Mouse (Mus musculus) ES-E14 (cell line): ENCODE results near the gene Slc35b1. TPM values are rescaled to one million over a fixed set of nuclear protein-coding genes. Genes with fewer than 3 reads are reported as not detected.
A peak's percentile ranks its signal among the peaks of the same experiment; 100 is the strongest.

ENCODE experiments used
- DNase-seq: peaks from one replicate; pipeline ENCODE4 v3.0.0-alpha.2; 2013; ENCODE audit warnings: low read depth, low spot score
- H3K27ac ChIP-seq: 2 replicates; pipeline ENCODE4 v1.5.1; 2012; ENCODE audit warnings: low read depth, mild to moderate bottlenecking, low read length, moderate library complexity, mixed read lengths; ENCODE audit not compliant: poor library complexity, insufficient read depth, severe bottlenecking
- H3K36me3 ChIP-seq: 2 replicates; pipeline ENCODE4 v1.6.1; 2012; ENCODE audit warnings: mild to moderate bottlenecking, low read length, moderate library complexity, mixed read lengths; ENCODE audit not compliant: control insufficient read depth, poor library complexity, insufficient read depth, severe bottlenecking
- H3K4me1 ChIP-seq, 2 experiments: fragments of 150-350 bp in 1 of 2; sonication (generic) in 1 of 2; 2 replicates each; pipeline ENCODE4 v1.6.1; 2012; ENCODE audit warnings: low read length in 2 of 2, mild to moderate bottlenecking in 1 of 2, mixed read lengths in 1 of 2; ENCODE audit not compliant: control insufficient read depth in 2 of 2, insufficient read depth in 2 of 2, poor library complexity in 1 of 2
- H3K4me3 ChIP-seq, 2 experiments: fragments of 150-350 bp in 1 of 2; sonication (generic) in 1 of 2; 2 replicates each; pipeline ENCODE4 v1.5.1; 2012; ENCODE audit warnings: low read length in 2 of 2, low read depth in 1 of 2, mild to moderate bottlenecking in 1 of 2, mixed read lengths in 1 of 2; ENCODE audit not compliant: insufficient read depth in 1 of 2, poor library complexity in 1 of 2, severe bottlenecking in 1 of 2
- H3K9ac ChIP-seq: 2 replicates; pipeline ENCODE4 v1.6.1; 2012; ENCODE audit warnings: low read depth, mild to moderate bottlenecking, low read length, mixed read lengths; ENCODE audit not compliant: poor library complexity, insufficient read depth, severe bottlenecking
- H3K9me3 ChIP-seq: fragments of 150-350 bp; sonication (generic); 2 replicates; pipeline ENCODE4 v1.6.1; 2012; ENCODE audit warnings: low read depth, mild to moderate bottlenecking, low read length; ENCODE audit not compliant: control insufficient read depth, insufficient read depth
- CHD2 ChIP-seq: IDR thresholded peaks from 2 replicates; pipeline ENCODE4 v1.6.1; 2014; ENCODE audit warnings: mild to moderate bottlenecking, low read depth, low read length, inconsistent platforms
- HCFC1 ChIP-seq: IDR thresholded peaks from 2 replicates; pipeline ENCODE4 v1.6.1; 2012; ENCODE audit warnings: low read length, inconsistent platforms, borderline replicate concordance; ENCODE audit not compliant: insufficient read depth
- MAFK ChIP-seq: IDR thresholded peaks from 2 replicates; pipeline ENCODE4 v1.6.1; 2014; ENCODE audit warnings: mild to moderate bottlenecking, low read depth, low read length, inconsistent platforms; ENCODE audit not compliant: insufficient read depth
- ZC3H11A ChIP-seq: IDR thresholded peaks from 2 replicates; pipeline ENCODE4 v1.6.1; 2012; ENCODE audit warnings: low read depth, mild to moderate bottlenecking, inconsistent platforms, low read length, borderline replicate concordance
- ZNF384 ChIP-seq: IDR thresholded peaks from 2 replicates; pipeline ENCODE4 v1.6.1; 2012; ENCODE audit warnings: low read depth, low read length, inconsistent platforms
- in situ Hi-C, 2 experiments: fragments of 600-800 bp; cut with MboI; formaldehyde crosslinking; loops; one replicate each; pipeline ENCODE4 v1.15.1; 2025; ENCODE audit warnings: low sequenced_read_pairs in 2 of 2, inconsistent platforms in 1 of 2; ENCODE audit not compliant: unreplicated experiment in 2 of 2
- total RNA-seq: library from RNA; depleted of rRNA; stranded (reverse); fragments of 300-350 nt; gene quantifications from 2 replicates; pipeline ENCODE4 v1.2.3, GENCODE M21; 2012

Gene Slc35b1
- total RNA-seq, 1 experiment: 156 TPM

GRCm38 (mm10) chr11:95414536-95415161 lies 30.2 kb downstream of the Slc35b1 start:
- in situ Hi-C loops: no loop called here
- Histone ChIP-seq H3K4me3 (peak overlapping the region; percentile 74 to 80), H3K9me3 (no peaks in the 10 kb centered on the region), H3K36me3 (no peaks in the 10 kb centered on the region), H3K27ac (peak overlapping the region; percentile 25), H3K9ac (peak overlapping the region; percentile 76), H3K4me1 (peaks cover 0 to 5% of the 10 kb centered on the region in 2 experiments; a peak in 1 of 4 replicates)
- DNase-seq: peak; percentile 99
- TF ChIP-seq HCFC1 (0 out of 2 replicates have a peak, but pooled peaks have one; percentile 47), ZNF384 (no peak)

GRCm38 (mm10) chr11:95415931-95416330 lies 31.4 kb downstream of the Slc35b1 start:
- H3K9ac ChIP-seq: no peak overlapping the region
- H3K4me1 ChIP-seq: peaks cover 0 to 5% of the 10 kb centered on the region in 2 experiments; a peak in 1 of 4 replicates
- no peaks in the 10 kb centered on the region for H3K36me3 ChIP-seq
- no peak for DNase-seq
- TF ChIP-seq MAFK (no peak), CHD2 (no peak), HCFC1 (no peak), ZC3H11A (no peak)
- no peak overlapping the region for H3K27ac ChIP-seq
- H3K4me3 ChIP-seq: no peak overlapping the region
- H3K9me3 ChIP-seq: no peaks in the 10 kb centered on the region
- in situ Hi-C loops: no loop called here

- TF ChIP-seq MAFK (no peak), ZC3H11A (no peak), HCFC1 (no peak), CHD2 (no peak)
- Histone ChIP-seq H3K4me1 (peaks cover 0 to 5% of the 10 kb centered on the region in 2 experiments; a peak in 1 of 4 replicates), H3K36me3 (no peaks in the 10 kb centered on the region), H3K27ac (no peak overlapping the region), H3K4me3 (no peak overlapping the region), H3K9ac (no peak overlapping the region), H3K9me3 (no peaks in the 10 kb centered on the region)
- in situ Hi-C loops: no loop called here
- DNase-seq: no peak
Observed at GRCm38 (mm10) chr11:95417341-95417740, 32.8 kb downstream of the Slc35b1 start.

GRCm38 (mm10) chr11:95420880-95421435 lies 36.5 kb downstream of the Slc35b1 start:
- no peaks in the 10 kb centered on the region for H3K9me3 ChIP-seq
- no peaks in the 10 kb centered on the region for H3K36me3 ChIP-seq
- H3K4me3 ChIP-seq: no peak overlapping the region
- DNase-seq: no peak
- peak; percentile 81 for TF ChIP-seq ZNF384
- TF ChIP-seq CHD2: no peak
- TF ChIP-seq MAFK: no peak
- no peak for TF ChIP-seq HCFC1
- no peak for TF ChIP-seq ZC3H11A
- in situ Hi-C loops: no loop called here
- H3K4me1 ChIP-seq: peaks cover 0 to 4% of the 10 kb centered on the region in 2 experiments; a peak in 1 of 4 replicates
- H3K27ac ChIP-seq: no peak overlapping the region
- no peak overlapping the region for H3K9ac ChIP-seq
